Mouse (Mus musculus) monocyte, adult 59 days (primary cell): Measurements from ENCODE around the gene Spata22. TPM values are rescaled to one million over a fixed set of nuclear protein-coding genes. Genes with fewer than 3 reads are reported as not detected.

Source experiments
- total RNA-seq, 2 experiments: library from RNA; stranded (reverse); gene quantifications; one replicate each; pipeline ENCODE4 v1.2.4; 2023

Spata22 gene
- not detected for total RNA-seq

GRCm38 (mm10) chr11:73329442-73329841 is at the start of gene Spata22, which contains the start of the genes Aspa and Gm49340:
TSS of gene Spata22 (plus strand) at chr11:73329741.
TSS of gene Aspa (minus strand) at chr11:73329596.
TSS of gene Gm49340 (plus strand) at chr11:73329741.

DNA sequence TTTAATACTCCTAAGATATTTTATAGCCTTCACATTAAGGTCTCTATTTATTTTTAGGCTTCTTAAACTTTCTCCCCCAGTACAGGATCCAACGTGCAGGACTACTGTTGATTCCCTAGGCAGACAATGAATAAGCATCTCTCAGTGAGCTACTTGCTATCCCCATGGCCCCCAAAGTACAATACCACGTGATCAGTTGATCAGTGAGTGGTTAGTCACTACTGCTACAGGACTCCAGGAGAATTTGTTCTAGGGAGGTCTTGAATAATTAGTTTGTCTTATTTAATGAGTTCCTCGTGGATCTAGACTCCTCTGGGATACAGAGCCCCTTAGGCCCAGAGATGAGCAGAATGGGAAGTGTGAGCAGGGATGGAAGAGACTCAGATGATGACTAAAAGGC is 20.9 kb downstream of the Spata22 start, which contains the start of gene Olfr20:
Gene Olfr20 (plus strand): TSS at position 301 of the 400 bp plus-strand sequence.

DNA sequence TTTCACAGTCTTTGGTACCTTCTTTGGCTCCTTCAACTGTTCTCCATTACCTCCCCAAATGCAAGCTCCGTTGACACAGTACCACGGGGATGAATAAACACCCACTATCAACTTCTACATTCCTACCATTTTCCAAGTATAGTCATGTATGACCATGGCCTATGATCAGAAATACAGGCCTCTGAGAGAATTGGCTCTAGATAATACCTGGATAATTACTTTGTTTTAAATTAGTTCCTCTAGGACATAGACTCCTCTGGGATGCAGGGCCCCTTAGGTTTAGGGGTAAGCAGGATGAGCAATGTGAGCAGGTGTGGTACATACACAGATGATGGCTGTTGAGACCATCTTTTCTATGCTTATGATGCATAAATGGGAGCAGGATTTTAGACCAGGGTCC is 41.4 kb downstream of the Spata22 start, which contains the start of gene Olfr376:
Gene Olfr376 (plus strand): TSS at position 301 of the 400 bp plus-strand sequence.

Other genes starting within 250 kb of the Spata22 start
- under 1 TPM; 0.97 TPM for gene Itgae, start 239.2 kb upstream of the Spata22 start, total RNA-seq
- 1 to 10 TPM; 2.5 to 3.4 TPM for gene Haspin, start 191.4 kb upstream of the Spata22 start, total RNA-seq
- under 1 TPM; 0.43 to 0.55 TPM for gene P2rx5, start 169.3 kb upstream of the Spata22 start, total RNA-seq
- 10 to 100 TPM; 40.3 to 46.2 TPM for gene Emc6, start 152.7 kb upstream of the Spata22 start, total RNA-seq
- gene Tax1bp3, start 152.7 kb upstream of the Spata22 start, total RNA-seq = 10 to 100 TPM; 37.6 to 42.0 TPM
- gene Ctns, start 130.7 kb upstream of the Spata22 start, total RNA-seq = 10 to 100 TPM; 31.8 to 33.1 TPM
- 1 to 10 TPM; 2.5 to 3.8 TPM for gene Shpk, start 130.3 kb upstream of the Spata22 start, total RNA-seq
- not detected for gene Trpv1, start 95.4 kb upstream of the Spata22 start, total RNA-seq
- not detected for gene Trpv3, start 62.4 kb upstream of the Spata22 start, total RNA-seq
- 10 to 100 TPM; 11.5 to 11.6 TPM for gene Aspa, start 145 bp upstream of the Spata22 start, total RNA-seq
- not detected for gene Gm49340, start within 50 bp of the Spata22 start, total RNA-seq
- not detected for gene Olfr20, start 21.0 kb downstream of the Spata22 start, total RNA-seq
- not detected for gene Olfr376, start 41.5 kb downstream of the Spata22 start, total RNA-seq
- not detected for gene Olfr1, start 69.9 kb downstream of the Spata22 start, total RNA-seq
- not detected for gene Olfr378, start 98.7 kb downstream of the Spata22 start, total RNA-seq
- not detected for gene Olfr380, start 127.8 kb downstream of the Spata22 start, total RNA-seq
- gene Olfr381, start 161.9 kb downstream of the Spata22 start, total RNA-seq = not detected
- not detected for gene Olfr382, start 187.5 kb downstream of the Spata22 start, total RNA-seq